Mouse (Mus musculus): Measurements from ENCODE around the gene 2810004N23Rik. TPM values are rescaled to one million over a fixed set of nuclear protein-coding genes. Genes with fewer than 3 reads are reported as not detected.

2810004N23Rik gene
- polyA plus RNA-seq, 1 experiment from 2014 or later: 21.5 TPM

GRCm38 (mm10) chr8:124896632-124897385, 33.9 kb upstream of the 2810004N23Rik start:
- no peaks in the 10 kb centered on the region for H3K9me3 ChIP-seq (ENCODE audit: control insufficient read depth, low read length)
- H3K4me1 ChIP-seq (ENCODE audit: control insufficient read depth, insufficient read depth, low read depth, low read length): peaks cover 31% of the 10 kb centered on the region
- WGBS: 1% methylated on average over 60 of the region's 60 CpGs
- ATAC-seq: peak; percentile 51
- peak overlapping the region; percentile 87 for H3K27ac ChIP-seq (ENCODE audit: low read depth, low read length)
- H3K36me3 ChIP-seq (ENCODE audit: control insufficient read depth, insufficient read depth, low read length): peaks cover 22% of the 10 kb centered on the region
- H3K9ac ChIP-seq (ENCODE audit: low read depth, low read length): peak overlapping the region; percentile 86
- peak overlapping the region; percentile 86 for H3K4me2 ChIP-seq (ENCODE audit: low read length)
- no peaks in the 10 kb centered on the region for H3K27me3 ChIP-seq (replicated peaks; ENCODE audit: control insufficient read depth, insufficient read depth, low read length)
- peak overlapping the region; percentile 97 for H3K4me3 ChIP-seq (ENCODE audit: low read length)

- Histone ChIP-seq H3K9me3 (ENCODE audit: control insufficient read depth, low read length) (no peaks in the 10 kb centered on the region), H3K4me3 (ENCODE audit: low read length) (peak overlapping the region; percentile 97), H3K27ac (ENCODE audit: low read depth, low read length) (no peak overlapping the region), H3K4me1 (ENCODE audit: control insufficient read depth, insufficient read depth, low read depth, low read length) (peaks cover 31% of the 10 kb centered on the region), H3K36me3 (ENCODE audit: control insufficient read depth, insufficient read depth, low read length) (peaks cover 18% of the 10 kb centered on the region), H3K27me3 (replicated peaks; ENCODE audit: control insufficient read depth, insufficient read depth, low read length) (no peaks in the 10 kb centered on the region), H3K4me2 (ENCODE audit: low read length) (peak overlapping the region; percentile 86), H3K9ac (ENCODE audit: low read depth, low read length) (peak overlapping the region; percentile 86)
- WGBS: 82% methylated on average over 26 of the region's 26 CpGs
- ATAC-seq: no peak
Measured at GRCm38 (mm10) chr8:124896010-124896631, 33.2 kb upstream of the 2810004N23Rik start.

GRCm38 (mm10) chr8:124892596-124892995, 29.7 kb upstream of the 2810004N23Rik start:
- no peak for ATAC-seq
- 69% methylated on average over 3 of the region's 3 CpGs for WGBS
- H3K36me3 ChIP-seq (ENCODE audit: control insufficient read depth, insufficient read depth, low read length): peaks cover 36% of the 10 kb centered on the region

GRCm38 (mm10) chr8:124888385-124888784, 25.5 kb upstream of the 2810004N23Rik start:
- WGBS: 97% methylated on average over 5 of the region's 5 CpGs
- no peak for ATAC-seq
- no peaks in the 10 kb centered on the region for H3K27me3 ChIP-seq (replicated peaks; ENCODE audit: control insufficient read depth, insufficient read depth, low read length)
- no peak overlapping the region for H3K4me3 ChIP-seq (ENCODE audit: low read length)
- no peaks in the 10 kb centered on the region; the same call in 1 of the 2 replicates for H3K9me3 ChIP-seq (ENCODE audit: control insufficient read depth, low read length)
- no peak overlapping the region for H3K9ac ChIP-seq (ENCODE audit: low read depth, low read length)
- H3K4me2 ChIP-seq (ENCODE audit: low read length): no peak overlapping the region
- no peaks in the 10 kb centered on the region for H3K4me1 ChIP-seq (ENCODE audit: control insufficient read depth, insufficient read depth, low read depth, low read length)
- H3K27ac ChIP-seq (ENCODE audit: low read depth, low read length): no peak overlapping the region
- H3K36me3 ChIP-seq (ENCODE audit: control insufficient read depth, insufficient read depth, low read length): peaks cover 56% of the 10 kb centered on the region

More at GRCm38 (mm10) chr8:124892596-124892995, 29.7 kb upstream of the 2810004N23Rik start:
- H3K4me2 ChIP-seq (ENCODE audit: low read length): no peak overlapping the region
- H3K27ac ChIP-seq (ENCODE audit: low read depth, low read length): no peak overlapping the region
- peaks cover 23% of the 10 kb centered on the region for H3K4me1 ChIP-seq (ENCODE audit: control insufficient read depth, insufficient read depth, low read depth, low read length)
- H3K9ac ChIP-seq (ENCODE audit: low read depth, low read length): no peak overlapping the region
- H3K4me3 ChIP-seq (ENCODE audit: low read length): no peak overlapping the region
- H3K27me3 ChIP-seq (replicated peaks; ENCODE audit: control insufficient read depth, insufficient read depth, low read length): no peaks in the 10 kb centered on the region
- no peaks in the 10 kb centered on the region; the same call in 1 of the 2 replicates for H3K9me3 ChIP-seq (ENCODE audit: control insufficient read depth, low read length)

- Histone ChIP-seq H3K27me3 (replicated peaks; ENCODE audit: control insufficient read depth, insufficient read depth, low read length) (no peaks in the 10 kb centered on the region), H3K36me3 (ENCODE audit: control insufficient read depth, insufficient read depth, low read length) (peaks cover 49% of the 10 kb centered on the region), H3K9ac (ENCODE audit: low read depth, low read length) (no peak overlapping the region), H3K4me2 (ENCODE audit: low read length) (no peak overlapping the region), H3K4me1 (ENCODE audit: control insufficient read depth, insufficient read depth, low read depth, low read length) (no peaks in the 10 kb centered on the region), H3K27ac (ENCODE audit: low read depth, low read length) (no peak overlapping the region), H3K9me3 (ENCODE audit: control insufficient read depth, low read length) (no peaks in the 10 kb centered on the region), H3K4me3 (ENCODE audit: low read length) (no peak overlapping the region)
- ATAC-seq: no peak
- 86% methylated on average over 10 of the region's 10 CpGs for WGBS
Measured at GRCm38 (mm10) chr8:124878946-124879526, 16.1 kb upstream of the 2810004N23Rik start.

GRCm38 (mm10) chr8:124878141-124878540, 15.2 kb upstream of the 2810004N23Rik start:
- H3K4me2 ChIP-seq (ENCODE audit: low read length): no peak overlapping the region
- no peak for ATAC-seq
- no peak overlapping the region for H3K4me3 ChIP-seq (ENCODE audit: low read length)

GRCm38 (mm10) chr8:124872690-124873089, 9.8 kb upstream of the 2810004N23Rik start:
- Histone ChIP-seq H3K9me3 (ENCODE audit: control insufficient read depth, low read length) (no peaks in the 10 kb centered on the region), H3K4me2 (ENCODE audit: low read length) (no peak overlapping the region), H3K4me1 (ENCODE audit: control insufficient read depth, insufficient read depth, low read depth, low read length) (no peaks in the 10 kb centered on the region), H3K9ac (ENCODE audit: low read depth, low read length) (no peak overlapping the region), H3K36me3 (ENCODE audit: control insufficient read depth, insufficient read depth, low read length) (peaks cover 22% of the 10 kb centered on the region), H3K4me3 (ENCODE audit: low read length) (no peak overlapping the region), H3K27ac (ENCODE audit: low read depth, low read length) (no peak overlapping the region), H3K27me3 (replicated peaks; ENCODE audit: control insufficient read depth, insufficient read depth, low read length) (no peaks in the 10 kb centered on the region)
- ATAC-seq: no peak
- 96% methylated on average over 5 of the region's 5 CpGs for WGBS

More at GRCm38 (mm10) chr8:124878141-124878540, 15.2 kb upstream of the 2810004N23Rik start:
- Histone ChIP-seq H3K27me3 (replicated peaks; ENCODE audit: control insufficient read depth, insufficient read depth, low read length) (no peaks in the 10 kb centered on the region), H3K36me3 (ENCODE audit: control insufficient read depth, insufficient read depth, low read length) (peaks cover 46% of the 10 kb centered on the region), H3K27ac (ENCODE audit: low read depth, low read length) (no peak overlapping the region), H3K9ac (ENCODE audit: low read depth, low read length) (no peak overlapping the region), H3K9me3 (ENCODE audit: control insufficient read depth, low read length) (no peaks in the 10 kb centered on the region), H3K4me1 (ENCODE audit: control insufficient read depth, insufficient read depth, low read depth, low read length) (no peaks in the 10 kb centered on the region)
- 86% methylated on average over 5 of the region's 5 CpGs for WGBS

GRCm38 (mm10) chr8:124872081-124872480, 9.2 kb upstream of the 2810004N23Rik start:
- no peak for ATAC-seq
- WGBS: 96% methylated on average over 7 of the region's 7 CpGs
- Histone ChIP-seq H3K4me1 (ENCODE audit: control insufficient read depth, insufficient read depth, low read depth, low read length) (no peaks in the 10 kb centered on the region), H3K27ac (ENCODE audit: low read depth, low read length) (no peak overlapping the region), H3K27me3 (replicated peaks; ENCODE audit: control insufficient read depth, insufficient read depth, low read length) (no peaks in the 10 kb centered on the region), H3K4me2 (ENCODE audit: low read length) (no peak overlapping the region), H3K9ac (ENCODE audit: low read depth, low read length) (no peak overlapping the region), H3K9me3 (ENCODE audit: control insufficient read depth, low read length) (no peaks in the 10 kb centered on the region), H3K4me3 (ENCODE audit: low read length) (no peak overlapping the region), H3K36me3 (ENCODE audit: control insufficient read depth, insufficient read depth, low read length) (peaks cover 21% of the 10 kb centered on the region)

GRCm38 (mm10) chr8:124871474-124871873, 8.6 kb upstream of the 2810004N23Rik start:
- H3K4me3 ChIP-seq (ENCODE audit: low read length): no peak overlapping the region
- H3K27ac ChIP-seq (ENCODE audit: low read depth, low read length): no peak overlapping the region
- no peaks in the 10 kb centered on the region for H3K9me3 ChIP-seq (ENCODE audit: control insufficient read depth, low read length)
- no peak overlapping the region for H3K9ac ChIP-seq (ENCODE audit: low read depth, low read length)
- 93% methylated on average over 7 of the region's 7 CpGs for WGBS
- H3K27me3 ChIP-seq (replicated peaks; ENCODE audit: control insufficient read depth, insufficient read depth, low read length): no peaks in the 10 kb centered on the region
- H3K4me2 ChIP-seq (ENCODE audit: low read length): no peak overlapping the region
- H3K4me1 ChIP-seq (ENCODE audit: control insufficient read depth, insufficient read depth, low read depth, low read length): no peaks in the 10 kb centered on the region
- H3K36me3 ChIP-seq (ENCODE audit: control insufficient read depth, insufficient read depth, low read length): peaks cover 16% of the 10 kb centered on the region
- no peak for ATAC-seq
